Mouse (Mus musculus) lung, postnatal 0 days (tissue): Measurements from ENCODE around the gene Umad1. TPM values are rescaled to one million over a fixed set of nuclear protein-coding genes. Genes with fewer than 3 reads are reported as not detected.

ENCODE experiments used
- ATAC-seq: fragments of 200-750 bp; cut with Nextera tagmentation; 2 replicates; pipeline ENCODE4 v1.8.0; 2017; ENCODE audit warnings: moderate library complexity
- DNase-seq: peaks from one replicate; pipeline ENCODE4 v3.0.0-alpha.2; 2016; ENCODE audit warnings: low spot score
- H3K27ac ChIP-seq: fragments of 300-500 bp; sonication (generic); 2 replicates; pipeline ENCODE4 v1.5.1; 2014; ENCODE audit warnings: antibody characterized with exemption, mild to moderate bottlenecking, low read length, mixed read lengths
- H3K27me3 ChIP-seq: fragments of 300-500 bp; sonication (generic); replicated peaks from 2 replicates; pipeline ENCODE4 v1.6.1; 2014; ENCODE audit warnings: low read length, mixed read lengths; ENCODE audit not compliant: insufficient read depth
- H3K36me3 ChIP-seq: fragments of 300-500 bp; sonication (generic); 2 replicates; pipeline ENCODE4 v1.6.1; 2014; ENCODE audit warnings: low read length, mixed read lengths; ENCODE audit not compliant: insufficient read depth
- H3K4me1 ChIP-seq: fragments of 300-500 bp; sonication (generic); 2 replicates; pipeline ENCODE4 v1.6.1; 2014; ENCODE audit warnings: antibody characterized with exemption, low read depth, low read length, mixed read lengths; ENCODE audit not compliant: insufficient read depth
- H3K4me2 ChIP-seq: fragments of 300-500 bp; sonication (generic); replicated peaks from 2 replicates; pipeline ENCODE4 v1.6.1; 2014; ENCODE audit warnings: low read depth, mild to moderate bottlenecking, low read length, moderate library complexity, mixed read lengths
- H3K4me3 ChIP-seq: fragments of 300-500 bp; sonication (generic); 2 replicates; pipeline ENCODE4 v1.5.1; 2014; ENCODE audit warnings: low read depth, low read length
- H3K9ac ChIP-seq: fragments of 300-500 bp; sonication (generic); replicated peaks from 2 replicates; pipeline ENCODE4 v1.6.1; 2014; ENCODE audit warnings: low read depth, mild to moderate bottlenecking
- H3K9me3 ChIP-seq: fragments of 300-500 bp; sonication (generic); 2 replicates; pipeline ENCODE4 v1.6.1; 2016; ENCODE audit warnings: low read length, mixed read lengths
- CTCF ChIP-seq: IDR thresholded peaks from 2 replicates; pipeline ENCODE4 v1.5.1; 2016; ENCODE audit warnings: antibody characterized with exemption, mild to moderate bottlenecking
- EP300 ChIP-seq: IDR thresholded peaks from 2 replicates; pipeline ENCODE4 v1.6.1; 2016; ENCODE audit warnings: antibody characterized with exemption, mild to moderate bottlenecking, control low read depth
- WGBS: fragments of 180-500 bp; shearing (Covaris S2); extraction: QIAGEN DNeasy Blood & Tissue Kit; methylation state at CpG from one replicate; pipeline ENCODE4 v1.1.7; 2014; 5-methylcytosine and 5-hydroxymethylcytosine counted together
- polyA plus RNA-seq: library from polyadenylated mRNA; unstranded; fragments of >200 nt; fragmentation: Nextera tagmentation; extraction: Ambion mirVana; gene quantifications from 2 replicates; pipeline ENCODE4 v1.2.1, GENCODE M21; 2015

Gene Umad1
- polyA plus RNA-seq, 1 experiment from 2014 or later = 17.6 TPM

DNA sequence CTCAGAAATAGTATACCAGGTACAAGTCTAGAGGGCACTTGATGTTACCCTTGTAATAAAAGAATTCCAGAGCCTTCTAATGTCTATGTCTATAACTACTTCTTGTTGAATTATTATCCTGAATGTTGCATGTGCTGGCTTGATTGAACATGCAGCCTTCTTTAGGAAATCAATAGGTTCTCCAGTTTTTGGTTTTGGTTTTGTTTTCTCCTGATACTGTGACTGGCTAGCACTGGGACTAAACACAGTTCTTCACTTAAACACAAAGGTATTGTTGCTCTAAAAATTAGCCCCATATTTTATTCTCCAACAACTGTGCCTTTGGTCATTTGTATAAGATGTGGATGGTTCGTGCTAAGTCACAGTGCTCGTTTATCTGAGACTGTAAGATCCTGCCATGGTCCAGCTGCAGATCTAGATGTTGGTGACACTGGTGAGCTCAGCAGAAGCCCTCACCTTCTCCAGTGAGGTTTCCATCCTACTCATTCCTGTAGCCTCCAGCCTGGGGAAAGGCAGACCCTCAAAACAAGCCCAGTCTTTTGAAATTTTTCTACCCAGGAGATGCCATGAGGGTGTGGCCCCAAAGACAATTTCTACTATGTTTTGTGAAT, 90.1 kb downstream of the Umad1 start:
- WGBS = 82% methylated on average over 2 of the region's 2 CpGs
- DNase-seq (no peak), ATAC-seq (no peak)
- no peaks in the 10 kb centered on the region for H3K27me3 ChIP-seq
- H3K4me2 ChIP-seq = no peak overlapping the region
- no peak overlapping the region for H3K27ac ChIP-seq
- H3K36me3 ChIP-seq = no peaks in the 10 kb centered on the region
- H3K4me3 ChIP-seq = no peak overlapping the region
- peaks cover 4% of the 10 kb centered on the region; the same call in 1 of the 2 replicates for H3K4me1 ChIP-seq
- TF ChIP-seq CTCF (no peak), EP300 (no peak)
- H3K9me3 ChIP-seq = no peaks in the 10 kb centered on the region
- H3K9ac ChIP-seq = no peak overlapping the region

DNA sequence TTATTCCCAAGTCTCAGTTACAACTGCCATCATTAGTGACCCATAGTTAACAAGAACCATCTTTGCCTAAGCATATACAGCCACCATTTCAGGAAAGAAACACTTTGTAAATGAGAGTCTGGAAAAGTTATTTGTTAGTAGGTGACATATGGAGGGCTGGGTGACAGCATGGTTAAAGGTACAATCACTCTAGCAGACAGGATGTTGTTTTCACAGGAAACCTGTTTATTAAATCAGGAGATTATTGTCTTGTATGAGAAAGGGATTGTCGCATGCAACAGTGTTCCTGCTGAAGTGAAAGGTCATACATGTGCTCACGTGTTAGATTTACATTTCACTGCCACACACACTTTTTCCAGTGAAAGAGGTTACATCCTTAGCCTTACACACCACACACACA, 92.4 kb downstream of the Umad1 start:
- Histone ChIP-seq H3K4me2 (no peak overlapping the region), H3K27ac (no peak overlapping the region), H3K9ac (no peak overlapping the region), H3K4me3 (no peak overlapping the region), H3K9me3 (no peaks in the 10 kb centered on the region), H3K36me3 (no peaks in the 10 kb centered on the region), H3K4me1 (no peaks in the 10 kb centered on the region), H3K27me3 (no peaks in the 10 kb centered on the region)
- 73% methylated on average over 2 of the region's 2 CpGs for WGBS
- ATAC-seq (no peak), DNase-seq (no peak)
- TF ChIP-seq EP300 = no peak
- no peak for TF ChIP-seq CTCF

- DNase-seq (no peak), ATAC-seq (no peak)
- Histone ChIP-seq H3K9me3 (no peaks in the 10 kb centered on the region), H3K27me3 (no peaks in the 10 kb centered on the region), H3K4me1 (no peaks in the 10 kb centered on the region), H3K36me3 (no peaks in the 10 kb centered on the region), H3K27ac (no peak overlapping the region), H3K4me2 (no peak overlapping the region), H3K4me3 (no peak overlapping the region), H3K9ac (no peak overlapping the region)
- no peak for TF ChIP-seq EP300
- TF ChIP-seq CTCF = no peak
- 65% methylated on average over 12 of the region's 12 CpGs for WGBS
These were observed 93.6 kb downstream of the Umad1 start for GRCm38 (mm10) chr6:8352533-8353168.

DNA sequence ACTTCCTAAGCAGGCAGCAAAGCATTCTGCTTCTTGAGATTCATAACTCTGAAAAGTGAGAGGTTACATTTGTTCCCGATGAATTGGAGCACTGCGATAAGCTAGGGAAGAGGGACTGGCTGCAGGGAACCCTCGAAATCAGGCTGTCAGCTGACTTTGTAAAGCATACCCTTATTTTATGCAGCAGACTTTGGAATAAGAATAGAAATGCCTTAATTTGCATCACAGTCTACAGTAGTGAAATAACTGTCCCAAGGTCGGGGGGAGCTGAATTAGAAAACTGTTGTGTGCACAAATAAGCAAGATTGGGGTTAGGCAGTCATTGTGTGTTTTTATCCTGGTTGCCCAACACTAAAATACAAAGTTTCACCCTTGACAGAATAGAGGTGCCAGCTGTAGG, 94.4 kb downstream of the Umad1 start:
- no peak overlapping the region for H3K4me3 ChIP-seq
- H3K9me3 ChIP-seq = no peaks in the 10 kb centered on the region
- no peak overlapping the region for H3K4me2 ChIP-seq
- 74% methylated on average over 4 of the region's 4 CpGs for WGBS
- DNase-seq (no peak), ATAC-seq (no peak)
- TF ChIP-seq CTCF (no peak), EP300 (no peak)
- no peak overlapping the region for H3K27ac ChIP-seq
- H3K36me3 ChIP-seq = no peaks in the 10 kb centered on the region
- no peak overlapping the region for H3K9ac ChIP-seq
- no peaks in the 10 kb centered on the region for H3K4me1 ChIP-seq
- no peaks in the 10 kb centered on the region for H3K27me3 ChIP-seq

DNA sequence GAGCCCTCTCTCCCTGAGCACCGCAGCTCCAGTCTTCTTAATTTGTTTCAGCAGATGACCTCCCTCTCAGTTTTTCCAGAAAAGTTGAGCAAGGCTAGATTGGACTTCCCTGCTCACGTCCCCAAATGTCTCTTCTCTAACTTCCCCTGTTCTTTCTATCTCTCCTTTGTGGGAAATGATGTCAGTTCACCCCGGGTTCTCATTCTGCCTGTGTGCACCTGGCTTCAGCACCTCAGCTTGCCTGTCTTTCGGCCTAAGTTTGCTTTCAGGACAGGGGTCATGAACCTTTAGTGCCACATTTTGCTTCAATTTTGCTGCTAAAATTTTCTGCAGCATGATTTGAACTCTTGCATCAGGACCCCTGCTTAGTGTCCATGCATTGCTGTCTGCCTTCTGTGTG, 95.8 kb downstream of the Umad1 start:
- Histone ChIP-seq H3K27ac (no peak overlapping the region), H3K27me3 (no peaks in the 10 kb centered on the region), H3K4me1 (no peaks in the 10 kb centered on the region), H3K4me2 (no peak overlapping the region), H3K9ac (no peak overlapping the region), H3K36me3 (no peaks in the 10 kb centered on the region), H3K4me3 (no peak overlapping the region), H3K9me3 (no peaks in the 10 kb centered on the region)
- WGBS = 87% methylated on average over 4 of the region's 4 CpGs
- DNase-seq (no peak), ATAC-seq (no peak)
- TF ChIP-seq CTCF (no peak), EP300 (no peak)

DNA sequence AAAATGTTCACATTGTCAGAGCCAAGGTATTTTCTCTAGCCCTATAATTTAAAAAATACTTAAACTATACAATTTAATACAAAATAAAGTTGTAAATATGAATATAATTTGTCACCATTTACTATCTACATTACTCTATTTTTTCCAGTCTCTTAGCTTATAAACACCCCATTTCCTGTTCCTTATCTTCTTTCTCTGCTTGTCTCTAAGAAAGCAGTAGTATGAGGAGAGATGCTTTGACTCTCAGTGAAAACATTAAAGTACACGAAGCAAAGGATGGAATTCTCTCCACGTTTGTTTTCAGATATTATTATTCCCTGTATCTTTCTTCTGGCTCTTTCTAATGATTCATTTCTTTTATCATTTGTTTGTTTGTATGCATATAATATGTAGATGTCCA, 99.1 kb downstream of the Umad1 start:
- no peak for ATAC-seq
- 31% methylated on average over 2 of the region's 2 CpGs for WGBS

More for the DNA sequence above, 99.1 kb downstream of the Umad1 start:
- H3K4me1 ChIP-seq = no peaks in the 10 kb centered on the region
- no peak overlapping the region for H3K27ac ChIP-seq
- no peaks in the 10 kb centered on the region for H3K9me3 ChIP-seq
- TF ChIP-seq CTCF = no peak
- TF ChIP-seq EP300 = no peak
- no peak for DNase-seq
- no peak overlapping the region for H3K4me3 ChIP-seq
- no peak overlapping the region for H3K9ac ChIP-seq
- H3K36me3 ChIP-seq = no peaks in the 10 kb centered on the region
- no peaks in the 10 kb centered on the region for H3K27me3 ChIP-seq
- H3K4me2 ChIP-seq = no peak overlapping the region
